Comparison of ENCODE assay signal across 27 mouse cellular contexts in genomic region chr2:13018861-13019260, GRCm38 (mm10). TPM values are rescaled to one million over a fixed set of nuclear protein-coding genes. Genes with fewer than 3 reads are reported as not detected.
"Had no signal": no experiment of that assay in that cellular context is flagged by ENCODE, and none has a peak within 500 bp of the region (broad histone marks: within the 10 kb centered on the region; RNA-seq: fewer than 3 reads in every experiment).

No protein-coding gene starts in this region.

- H3K4me2 ChIP-seq: heart, embryonic 11.5 days; heart, embryonic 13.5 days; heart, embryonic 15.5 days; hindbrain, embryonic 13.5 days; hindbrain, embryonic 15.5 days; kidney, embryonic 15.5 days; limb, embryonic 12.5 days; liver, embryonic 11.5 days; liver, embryonic 13.5 days; liver, embryonic 15.5 days had no signal

- DNase-seq: gastrocnemius, postnatal 14 days; gastrocnemius, postnatal 36 days; heart, adult 2 months; heart, postnatal 14 days; heart, postnatal 36 days; kidney, adult 11 months; kidney, adult 2 months; kidney, adult 9 months; kidney, postnatal 14 days; kidney, postnatal 36 days; layer of hippocampus, adult 9-11 months; layer of hippocampus, postnatal 36 days; liver; liver, embryonic 13.5 days; liver, postnatal 0 days had no signal

- H3K9me3 ChIP-seq: heart, embryonic 13.5 days; heart, embryonic 15.5 days; hindbrain, embryonic 13.5 days; hindbrain, embryonic 15.5 days; kidney, embryonic 15.5 days; limb, embryonic 10.5 days; limb, embryonic 12.5 days; liver, embryonic 13.5 days; liver, embryonic 15.5 days had no signal

- H3K9ac ChIP-seq: heart, embryonic 13.5 days; heart, embryonic 15.5 days; hindbrain, embryonic 13.5 days; hindbrain, embryonic 15.5 days; kidney, embryonic 15.5 days; limb, embryonic 12.5 days; liver, embryonic 13.5 days; liver, embryonic 15.5 days; liver, postnatal 0 days had no signal

- H3K36me3 ChIP-seq: heart, embryonic 13.5 days; heart, embryonic 15.5 days; hindbrain, embryonic 13.5 days; hindbrain, embryonic 15.5 days; kidney, embryonic 15.5 days; limb, embryonic 10.5 days; limb, embryonic 12.5 days; liver, embryonic 13.5 days; liver, embryonic 15.5 days had no signal

- H3K4me1 ChIP-seq: heart, embryonic 13.5 days; heart, embryonic 15.5 days; hindbrain, embryonic 13.5 days; hindbrain, embryonic 15.5 days; kidney, embryonic 15.5 days; limb, embryonic 10.5 days; limb, embryonic 12.5 days; liver, embryonic 13.5 days; liver, embryonic 15.5 days had no signal

- ATAC-seq: intestine, embryonic 16.5 days; liver, postnatal 0 days had no signal

- H3K4me3 ChIP-seq: heart, adult 2 months; heart, embryonic 13.5 days; heart, embryonic 15.5 days; hindbrain, embryonic 13.5 days; hindbrain, embryonic 15.5 days; kidney, embryonic 15.5 days; limb, embryonic 10.5 days; limb, embryonic 12.5 days; liver, embryonic 13.5 days; liver, embryonic 15.5 days had no signal

- H3K27me3 ChIP-seq: heart, embryonic 15.5 days; hindbrain, embryonic 15.5 days had no signal

- H3K27ac ChIP-seq: heart, adult 2 months; heart, embryonic 13.5 days; heart, embryonic 15.5 days; hindbrain, embryonic 13.5 days; hindbrain, embryonic 15.5 days; kidney, embryonic 15.5 days; kidney, postnatal 0 days; limb, embryonic 10.5 days; limb, embryonic 12.5 days; liver, embryonic 13.5 days; liver, embryonic 15.5 days had no signal

RNA-seq across cellular contexts. Expression of gene C1ql3, which starts 7.3 kb away (rescaled TPM):
- total RNA-seq: heart, adult 2 months; heart, postnatal 14 days; heart, postnatal 36 days had no signal
- polyA plus RNA-seq: heart, adult 2 months had no signal
